Mouse (Mus musculus): ENCODE data around the gene Klk13. TPM values are rescaled to one million over a fixed set of nuclear protein-coding genes. Genes with fewer than 3 reads are reported as not detected.

The Klk13 gene
- total RNA-seq, 2 experiments from 2014 or later = 0.45 TPM; not detected in 1

- DNase-seq (ENCODE audit: low spot score in 2 of 2) = peak in 1 of 2 experiments; percentile 7
Measured at GRCm38 (mm10) chr7:43770701-43771100, 58.3 kb downstream of the Klk13 start.

DNA sequence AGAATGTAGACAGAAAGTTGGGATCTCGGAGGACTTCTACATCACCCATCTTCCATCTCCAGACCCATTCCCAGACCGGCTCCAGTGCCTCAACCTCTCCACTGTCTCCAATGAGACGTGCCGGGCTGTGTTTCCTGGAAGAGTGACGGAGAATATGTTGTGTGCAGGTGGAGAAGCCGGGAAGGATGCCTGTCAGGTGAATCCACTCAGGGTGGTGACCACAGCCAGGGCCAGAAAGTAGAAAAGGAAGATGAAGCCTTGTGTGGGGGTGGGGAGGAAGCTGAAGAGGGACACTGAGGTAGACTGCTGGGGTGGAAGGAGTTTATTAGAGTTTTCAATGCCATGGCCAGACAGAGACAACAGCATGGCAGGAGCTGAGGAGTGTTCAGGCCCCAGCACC is 59.5 kb downstream of the Klk13 start:
- peak in 1 of 2 experiments; percentile 6 for DNase-seq (ENCODE audit: low spot score in 2 of 2)

- DNase-seq (ENCODE audit: low spot score in 2 of 2) = no peak
Measured at GRCm38 (mm10) chr7:43772901-43773300, 60.5 kb downstream of the Klk13 start.

DNA sequence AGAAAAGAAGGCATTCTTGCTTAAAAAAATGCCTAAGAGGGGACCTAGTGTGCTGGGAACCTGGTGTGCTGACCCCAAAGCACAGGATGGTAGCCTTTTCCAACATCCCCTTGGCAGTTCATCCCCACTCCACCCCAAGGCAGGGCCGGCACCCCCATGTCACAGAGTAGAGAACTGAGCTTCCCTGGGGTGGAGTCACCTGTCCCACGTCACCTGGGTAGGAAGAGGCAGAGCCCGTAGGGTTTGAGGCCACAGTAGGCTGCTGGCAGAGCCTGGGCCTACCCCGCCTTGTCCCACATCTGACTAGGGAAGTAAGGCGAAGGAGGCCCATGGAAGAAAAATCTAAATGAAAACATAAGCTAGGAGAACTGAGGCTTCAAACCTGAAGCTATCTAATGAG is 62.0 kb downstream of the Klk13 start, which contains the start of gene Klk11:
TSS of gene Klk11 (plus strand) at position 241 of the 400 bp plus-strand sequence.
- DNase-seq (ENCODE audit: low spot score in 2 of 2) = peak in 1 of 2 experiments; percentile 7

- DNase-seq (ENCODE audit: low spot score in 2 of 2) = peak in 1 of 2 experiments; percentile 5
Measured at GRCm38 (mm10) chr7:43774802-43775201, 62.4 kb downstream of the Klk13 start.

DNA sequence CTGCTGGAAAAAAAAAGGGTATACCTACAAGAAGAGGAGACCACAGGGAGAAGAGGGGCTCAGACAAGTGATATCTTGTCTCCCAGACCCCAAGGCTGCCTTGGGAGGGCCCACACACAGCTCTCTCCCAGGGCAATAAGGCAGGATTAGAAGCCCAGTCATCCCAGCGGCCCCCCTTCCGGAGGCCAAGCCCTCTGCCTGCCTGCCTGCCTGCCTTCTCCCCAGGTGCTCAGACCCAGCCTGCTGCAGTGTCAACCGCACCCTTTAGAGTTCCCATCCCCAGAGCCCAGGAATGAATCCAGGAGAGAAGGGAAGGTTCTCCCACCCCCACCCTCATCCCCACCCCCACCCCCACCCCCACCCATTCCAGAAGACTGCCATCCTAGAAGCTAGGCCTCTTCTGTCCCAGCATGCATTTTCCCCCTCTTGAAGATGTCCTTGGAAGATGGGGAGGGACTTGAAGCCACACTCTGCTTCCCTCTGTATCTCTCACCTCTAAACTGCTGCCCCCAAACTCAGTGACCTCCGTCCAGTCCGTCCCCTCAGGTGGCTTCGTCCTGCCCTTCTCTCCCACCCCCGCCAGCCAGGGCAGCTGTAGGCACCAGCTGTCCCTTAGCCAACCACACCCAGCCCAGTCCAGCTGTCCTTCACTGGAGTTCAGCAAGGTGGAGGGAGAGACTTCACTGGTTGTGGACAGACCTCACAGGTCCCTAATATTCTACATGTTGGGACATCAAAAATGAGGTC is 63.1 kb downstream of the Klk13 start:
- peak in 1 of 2 experiments; percentile 6 for DNase-seq (ENCODE audit: low spot score in 2 of 2)

DNA sequence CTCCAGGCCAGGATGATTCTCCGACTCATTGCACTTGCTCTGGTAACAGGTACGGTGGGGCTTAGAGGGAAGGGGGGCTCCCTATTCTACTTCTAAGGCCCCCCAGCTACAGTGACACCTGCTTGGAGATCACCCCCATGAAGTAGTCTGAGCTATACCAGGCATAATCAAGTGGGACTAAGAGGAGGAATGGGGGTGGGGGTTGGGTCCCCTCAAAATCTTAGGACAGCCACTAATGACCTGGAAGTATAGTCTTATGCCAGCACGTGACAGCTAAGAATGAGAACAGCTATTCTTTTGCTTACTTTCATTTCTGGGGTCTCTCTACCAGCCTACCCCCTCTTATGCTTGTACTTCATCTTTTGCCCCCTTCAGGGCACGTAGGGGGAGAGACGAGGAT is 64.1 kb downstream of the Klk13 start:
- no peak for DNase-seq (ENCODE audit: low spot score in 2 of 2)

Other genes with a start within 250 kb of the Klk13 start
- 1 to 10 TPM; 1.6 to 4.2 TPM for gene Vsig10l, start 249.4 kb upstream of the Klk13 start, total RNA-seq (2021)
- gene Iglon5, start 222.5 kb upstream of the Klk13 start, total RNA-seq (2021) = 1 to 10 TPM; 1.3 to 1.5 TPM
- not detected for gene 4931406B18Rik, start 206.6 kb upstream of the Klk13 start, total RNA-seq (2021)
- gene Cd33, start 168.1 kb upstream of the Klk13 start, total RNA-seq (2021) = 1 to 10 TPM; 3.3 to 5.4 TPM
- gene Zfp658, start 150.3 kb upstream of the Klk13 start, total RNA-seq (2021) = 1 to 10 TPM; 2.2 TPM
- 10 to 100 TPM; 15.3 to 17.6 TPM for gene Zfp719, start 133.0 kb upstream of the Klk13 start, total RNA-seq (2021)
- gene Zfp819, start 105.4 kb upstream of the Klk13 start, total RNA-seq (2021) = under 1 TPM in 1 of 2 experiments, not detected in 1; 0.13 TPM
- not detected for gene Ceacam18, start 77.9 kb upstream of the Klk13 start, total RNA-seq (2021)
- 1 to 10 TPM; 3.4 to 3.6 TPM for gene Siglece, start 52.4 kb upstream of the Klk13 start, total RNA-seq (2021)
- 10 to 100 TPM; 10.9 to 13.9 TPM for gene Ctu1, start 40.6 kb upstream of the Klk13 start, total RNA-seq (2021)
- not detected for gene Klk14, start 22.1 kb upstream of the Klk13 start, total RNA-seq (2021)
- gene Klk12, start 56.3 kb downstream of the Klk13 start, total RNA-seq (2021) = not detected
- not detected for gene Klk11, start 62.0 kb downstream of the Klk13 start, total RNA-seq (2021)
- under 1 TPM; 0.36 to 0.86 TPM for gene Klk10, start 68.5 kb downstream of the Klk13 start, total RNA-seq (2021)
- not detected for gene Klk9, start 79.3 kb downstream of the Klk13 start, total RNA-seq (2021)
- 1 to 10 TPM; 2.9 to 4.9 TPM for gene Klk8, start 85.0 kb downstream of the Klk13 start, total RNA-seq (2021)
- gene Klk7, start 98.7 kb downstream of the Klk13 start, total RNA-seq (2021) = not detected
- gene Klk6, start 111.9 kb downstream of the Klk13 start, total RNA-seq (2021) = not detected
- gene Klk5, start 129.4 kb downstream of the Klk13 start, total RNA-seq (2021) = not detected
- gene Klk4, start 168.6 kb downstream of the Klk13 start, total RNA-seq (2021) = not detected
- gene Klk15, start 221.2 kb downstream of the Klk13 start, total RNA-seq (2021) = not detected
- not detected for gene Klk1b8, start 238.1 kb downstream of the Klk13 start, total RNA-seq (2021)